Mouse (Mus musculus): ENCODE measurements around the gene Rap2c. TPM values are rescaled to one million over a fixed set of nuclear protein-coding genes. Genes with fewer than 3 reads are reported as not detected.

Rap2c gene
- total RNA-seq (2021), result 10 to 100 TPM; 28.8 to 29.9 TPM

- intact Hi-C loops (cut with DNase I), result no loop called here
Measured at GRCm38 (mm10) chrX:51017851-51018785, at the start of gene Rap2c. Gene Rap2c (minus strand): TSS chrX:51018018.

GRCm38 (mm10) chrX:51066539-51067286, 48.9 kb upstream of the Rap2c start:
- intact Hi-C loops (cut with DNase I), result loop anchor here (2.0 kb wide), 1 partner anchor 308 kb away; no protein-coding TSS in a partner anchor

More at GRCm38 (mm10) chrX:51017851-51018785, at the start of gene Rap2c:
- DNase-seq (ENCODE audit: extremely low spot score in 1 of 2, low spot score in 2 of 2), result peak; percentile 24 to 81

GRCm38 (mm10) chrX:51065773-51066172, 48.0 kb upstream of the Rap2c start:
- intact Hi-C loops (cut with DNase I), result loop anchor here (2.0 kb wide), 1 partner anchor 309 kb away; no protein-coding TSS in a partner anchor
- DNase-seq (ENCODE audit: extremely low spot score in 1 of 2, low spot score in 2 of 2), result peak; percentile 25 to 43

More at GRCm38 (mm10) chrX:51066539-51067286, 48.9 kb upstream of the Rap2c start:
- DNase-seq (ENCODE audit: extremely low spot score in 1 of 2, low spot score in 2 of 2), result no peak

- intact Hi-C loops (cut with DNase I), result no loop called here
- no peak for DNase-seq (ENCODE audit: extremely low spot score in 1 of 2, low spot score in 2 of 2)
Measured at GRCm38 (mm10) chrX:51065158-51065664, 47.4 kb upstream of the Rap2c start.

- DNase-seq (ENCODE audit: extremely low spot score in 1 of 2, low spot score in 2 of 2), result no peak
- intact Hi-C loops (cut with DNase I), result no loop called here
Measured at GRCm38 (mm10) chrX:51060220-51060619, 42.4 kb upstream of the Rap2c start.

GRCm38 (mm10) chrX:51058741-51059140, 40.9 kb upstream of the Rap2c start:
- no peak for DNase-seq (ENCODE audit: extremely low spot score in 1 of 2, low spot score in 2 of 2)
- intact Hi-C loops (cut with DNase I), result loop anchor here (10.0 kb wide), 1 partner anchor 384 kb away; no protein-coding TSS in a partner anchor

GRCm38 (mm10) chrX:51058317-51058716, 40.5 kb upstream of the Rap2c start:
- intact Hi-C loops (cut with DNase I), result loop anchor here (10.0 kb wide), 1 partner anchor 384 kb away; no protein-coding TSS in a partner anchor
- no peak for DNase-seq (ENCODE audit: extremely low spot score in 1 of 2, low spot score in 2 of 2)

- DNase-seq (ENCODE audit: extremely low spot score in 1 of 2, low spot score in 2 of 2), result no peak
- intact Hi-C loops (cut with DNase I), result loop anchor here (10.0 kb wide), 1 partner anchor 377 kb away; no protein-coding TSS in a partner anchor
Measured at GRCm38 (mm10) chrX:51051680-51052461, 34.1 kb upstream of the Rap2c start.

GRCm38 (mm10) chrX:51035678-51036209, 17.9 kb upstream of the Rap2c start:
- intact Hi-C loops (cut with DNase I), result no loop called here
- DNase-seq (ENCODE audit: extremely low spot score in 1 of 2, low spot score in 2 of 2), result no peak

- intact Hi-C loops (cut with DNase I), result no loop called here
Measured at GRCm38 (mm10) chrX:51019884-51020283, 2.1 kb upstream of the Rap2c start.

GRCm38 (mm10) chrX:51018786-51019179, 965 bp upstream of the Rap2c start:
- peak; percentile 38 to 84 for DNase-seq (ENCODE audit: extremely low spot score in 1 of 2, low spot score in 2 of 2)
- intact Hi-C loops (cut with DNase I), result no loop called here

More at GRCm38 (mm10) chrX:51019884-51020283, 2.1 kb upstream of the Rap2c start:
- peak in 1 of 2 experiments; percentile 28 for DNase-seq (ENCODE audit: extremely low spot score in 1 of 2, low spot score in 2 of 2)

GRCm38 (mm10) chrX:51016926-51017325, 892 bp downstream of the Rap2c start:
- no peak for DNase-seq (ENCODE audit: extremely low spot score in 1 of 2, low spot score in 2 of 2)
- intact Hi-C loops (cut with DNase I), result no loop called here

GRCm38 (mm10) chrX:51012280-51012679, 5.5 kb downstream of the Rap2c start:
- intact Hi-C loops (cut with DNase I), result no loop called here
- no peak for DNase-seq (ENCODE audit: extremely low spot score in 1 of 2, low spot score in 2 of 2)

- no peak for DNase-seq (ENCODE audit: extremely low spot score in 1 of 2, low spot score in 2 of 2)
- intact Hi-C loops (cut with DNase I), result no loop called here
Measured at GRCm38 (mm10) chrX:51010323-51010722, 7.5 kb downstream of the Rap2c start.

GRCm38 (mm10) chrX:51000791-51001190, 17.0 kb downstream of the Rap2c start:
- intact Hi-C loops (cut with DNase I), result loop anchor here (10.0 kb wide), 1 partner anchor 326 kb away; no protein-coding TSS in a partner anchor
- DNase-seq (ENCODE audit: extremely low spot score in 1 of 2, low spot score in 2 of 2), result no peak

GRCm38 (mm10) chrX:50995310-50995709, 22.5 kb downstream of the Rap2c start:
- intact Hi-C loops (cut with DNase I), result no loop called here
- no peak for DNase-seq (ENCODE audit: extremely low spot score in 1 of 2, low spot score in 2 of 2)

GRCm38 (mm10) chrX:50991324-50991723, 26.5 kb downstream of the Rap2c start:
- no peak for DNase-seq (ENCODE audit: extremely low spot score in 1 of 2, low spot score in 2 of 2)
- intact Hi-C loops (cut with DNase I), result no loop called here

- intact Hi-C loops (cut with DNase I), result no loop called here
- no peak for DNase-seq (ENCODE audit: extremely low spot score in 1 of 2, low spot score in 2 of 2)
Measured at GRCm38 (mm10) chrX:50989940-50990339, 27.9 kb downstream of the Rap2c start.

Data from left cerebral cortex, postnatal 10 days (tissue).